Mouse (Mus musculus) small intestine, adult 2 months (tissue): Measurements from ENCODE around the gene Grk2. TPM values are rescaled to one million over a fixed set of nuclear protein-coding genes. Genes with fewer than 3 reads are reported as not detected.

Experiments used
- H3K27ac ChIP-seq: fragments of 200-500 bp; 2 replicates; pipeline ENCODE4 v1.5.1; 2012; ENCODE audit warnings: low read depth, low read length, control low read depth, inconsistent platforms; ENCODE audit not compliant: insufficient read depth
- H3K27me3 ChIP-seq: fragments of 200-500 bp; 2 replicates; pipeline ENCODE4 v1.6.1; 2012; ENCODE audit warnings: mild to moderate bottlenecking, moderate library complexity, low read length, inconsistent platforms; ENCODE audit not compliant: control insufficient read depth, insufficient read depth
- H3K36me3 ChIP-seq: fragments of 200-500 bp; 2 replicates; pipeline ENCODE4 v1.6.1; 2012; ENCODE audit warnings: mild to moderate bottlenecking, low read length, control low read depth, inconsistent platforms; ENCODE audit not compliant: control insufficient read depth, insufficient read depth
- H3K4me1 ChIP-seq: fragments of 200-500 bp; 2 replicates; pipeline ENCODE4 v1.6.1; 2012; ENCODE audit warnings: low read length, inconsistent platforms, mixed read lengths; ENCODE audit not compliant: control insufficient read depth, insufficient read depth, insufficient read length
- H3K4me3 ChIP-seq: fragments of 200-500 bp; 2 replicates; pipeline ENCODE4 v1.5.1; 2012; ENCODE audit warnings: low read depth, mild to moderate bottlenecking, control low read depth, inconsistent platforms, low read length, moderate library complexity
- CTCF ChIP-seq: fragments of 200-500 bp; IDR thresholded peaks from 2 replicates; pipeline ENCODE4 v1.5.1; 2012; ENCODE audit warnings: low read depth, mild to moderate bottlenecking, control low read depth, inconsistent platforms, low read length, moderate library complexity, mixed read lengths; ENCODE audit not compliant: insufficient replicate concordance, insufficient read length; ENCODE audit errors: extremely low read depth
- POLR2A ChIP-seq: fragments of 200-500 bp; IDR thresholded peaks from 2 replicates; pipeline ENCODE4 v1.6.1; 2012; ENCODE audit warnings: low read depth, mild to moderate bottlenecking, control low read depth, inconsistent platforms, low read length, moderate library complexity
- WGBS: fragments of 180-500 bp; shearing (Covaris S2); methylation state at CpG from one replicate; pipeline ENCODE4 v1.1.7; 2018; 5-methylcytosine and 5-hydroxymethylcytosine counted together
- polyA plus RNA-seq: library from polyadenylated mRNA; depleted of rRNA; stranded (reverse); fragments of >200 nt; gene quantifications from 2 replicates; pipeline ENCODE4 v1.2.3, GENCODE M21; 2012

The Grk2 gene
- polyA plus RNA-seq, 1 experiment = 128 TPM

- TF ChIP-seq CTCF (no peak), POLR2A (no peak)
- peak overlapping the region; percentile 89 for H3K27ac ChIP-seq
- no peak overlapping the region for H3K4me3 ChIP-seq
- WGBS = 69% methylated on average over 6 of the region's 6 CpGs
- H3K27me3 ChIP-seq = no peaks in the 10 kb centered on the region
- no peaks in the 10 kb centered on the region; the same call in 1 of the 2 replicates for H3K36me3 ChIP-seq
- H3K4me1 ChIP-seq = peaks cover 54% of the 10 kb centered on the region
Observed at GRCm38 (mm10) chr19:4299574-4300270, 6.3 kb downstream of the Grk2 start.

- Histone ChIP-seq H3K4me3 (no peak overlapping the region), H3K36me3 (no peaks in the 10 kb centered on the region; the same call in 1 of the 2 replicates), H3K4me1 (peaks cover 51% of the 10 kb centered on the region), H3K27ac (peak overlapping the region; percentile 61), H3K27me3 (no peaks in the 10 kb centered on the region)
- TF ChIP-seq CTCF (no peak), POLR2A (no peak)
- WGBS = 80% methylated on average over 7 of the region's 7 CpGs
Observed at GRCm38 (mm10) chr19:4299126-4299525, 6.9 kb downstream of the Grk2 start.

DNA sequence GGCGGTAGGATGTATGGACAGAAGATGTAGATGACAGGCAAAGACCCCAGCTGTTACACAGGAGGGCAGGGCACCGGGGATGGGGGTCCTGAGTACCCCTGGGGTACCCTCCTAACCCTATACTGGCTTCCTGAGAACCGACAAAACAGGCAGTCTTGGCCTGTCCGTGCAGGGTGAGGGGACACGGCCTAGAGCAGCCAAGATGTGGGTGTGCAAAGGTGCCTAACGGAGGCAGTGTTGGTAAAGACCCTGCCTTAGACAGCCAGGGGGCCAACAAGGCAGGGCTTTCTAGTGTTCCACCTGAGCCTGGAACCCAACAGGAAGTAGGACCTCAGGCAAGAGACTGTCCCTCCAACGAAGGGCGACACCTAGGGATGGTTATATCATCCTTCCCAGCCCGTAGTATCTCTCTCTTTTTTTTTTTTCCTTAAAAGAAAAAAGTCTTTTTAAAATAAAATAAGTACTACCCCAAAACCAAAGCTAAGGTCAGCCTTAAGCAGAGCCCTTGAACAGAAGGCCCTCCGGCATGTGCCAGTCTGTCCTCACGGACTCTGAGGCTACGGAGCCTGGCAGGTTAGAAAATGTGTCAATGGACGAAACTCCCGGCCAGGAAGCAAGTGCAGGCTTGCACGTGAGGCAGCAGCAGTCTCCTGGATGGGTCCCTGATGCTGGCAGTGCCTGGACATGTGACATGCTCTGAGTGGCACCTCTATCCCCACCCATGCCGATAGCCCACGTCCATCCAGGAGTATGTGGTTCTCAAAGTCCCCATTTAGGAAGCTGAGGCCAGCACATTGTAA lies 7.5 kb downstream of the Grk2 start:
- Histone ChIP-seq H3K36me3 (no peaks in the 10 kb centered on the region; the same call in 1 of the 2 replicates), H3K4me3 (no peak overlapping the region), H3K4me1 (peaks cover 51% of the 10 kb centered on the region), H3K27ac (peak overlapping the region; percentile 61), H3K27me3 (no peaks in the 10 kb centered on the region)
- TF ChIP-seq POLR2A (no peak), CTCF (no peak)
- WGBS = 83% methylated on average over 17 of the region's 17 CpGs

GRCm38 (mm10) chr19:4297851-4298250 lies 8.2 kb downstream of the Grk2 start:
- peak overlapping the region; percentile 24 for H3K27ac ChIP-seq
- no peak for TF ChIP-seq POLR2A
- no peak for TF ChIP-seq CTCF
- WGBS = 66% methylated on average over 5 of the region's 5 CpGs
- no peak overlapping the region for H3K4me3 ChIP-seq
- H3K4me1 ChIP-seq = peaks cover 49% of the 10 kb centered on the region
- H3K27me3 ChIP-seq = no peaks in the 10 kb centered on the region
- H3K36me3 ChIP-seq = peaks cover under 1% of the 10 kb centered on the region; the same call in 1 of the 2 replicates

GRCm38 (mm10) chr19:4296611-4297010 lies 9.4 kb downstream of the Grk2 start:
- TF ChIP-seq CTCF = no peak
- TF ChIP-seq POLR2A = no peak
- 77% methylated on average over 2 of the region's 2 CpGs for WGBS
- Histone ChIP-seq H3K4me1 (peaks cover 42% of the 10 kb centered on the region), H3K27ac (no peak overlapping the region), H3K27me3 (no peaks in the 10 kb centered on the region), H3K4me3 (no peak overlapping the region), H3K36me3 (peaks cover 13% of the 10 kb centered on the region)

GRCm38 (mm10) chr19:4295391-4295790 lies 10.6 kb downstream of the Grk2 start:
- 82% methylated on average over 4 of the region's 4 CpGs for WGBS
- TF ChIP-seq CTCF = no peak
- no peak for TF ChIP-seq POLR2A
- H3K36me3 ChIP-seq = peaks cover 25% of the 10 kb centered on the region
- H3K4me1 ChIP-seq = peaks cover 31% of the 10 kb centered on the region
- no peak overlapping the region for H3K4me3 ChIP-seq
- H3K27ac ChIP-seq = peak overlapping the region; percentile 74; the same call in 1 of the 2 replicates
- no peaks in the 10 kb centered on the region for H3K27me3 ChIP-seq

DNA sequence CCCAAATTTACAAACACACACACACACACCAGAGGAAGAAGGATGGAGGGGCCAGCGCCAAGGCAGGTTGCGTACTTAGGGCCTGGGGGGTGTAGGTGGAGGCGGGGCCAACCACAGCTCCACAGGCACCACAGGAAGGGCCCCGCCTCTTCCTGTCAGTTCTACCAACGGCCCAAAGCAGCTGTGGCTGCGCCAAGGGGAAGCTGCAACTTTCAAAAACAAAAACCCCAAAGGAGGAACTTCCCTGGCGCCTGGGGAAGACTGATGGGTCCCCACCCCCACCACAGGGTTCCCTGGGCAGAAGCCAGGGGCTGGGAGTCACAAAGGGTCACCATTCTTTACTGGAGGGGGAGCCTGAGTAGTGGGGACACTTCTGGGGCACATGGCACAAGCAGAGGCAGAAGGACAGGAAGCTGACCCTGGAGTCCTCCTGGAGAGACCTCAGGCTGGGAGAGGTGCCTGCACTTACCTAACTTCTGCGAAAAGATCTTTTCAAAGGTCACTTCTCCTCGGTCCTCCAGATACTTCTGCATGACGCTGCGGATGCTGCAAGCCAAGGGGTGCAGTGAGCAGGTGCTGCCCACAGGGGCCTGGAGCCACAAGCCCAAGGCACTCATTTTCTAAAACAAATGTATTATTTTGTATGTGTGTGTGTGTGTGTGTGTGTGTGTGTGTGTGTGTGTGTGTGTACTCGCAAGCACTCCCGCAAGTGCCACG lies 11.5 kb downstream of the Grk2 start:
- Histone ChIP-seq H3K4me3 (no peak overlapping the region), H3K27ac (peak overlapping the region; percentile 74), H3K27me3 (no peaks in the 10 kb centered on the region), H3K36me3 (peaks cover 34% of the 10 kb centered on the region), H3K4me1 (peaks cover 22% of the 10 kb centered on the region)
- 67% methylated on average over 14 of the region's 14 CpGs for WGBS
- TF ChIP-seq POLR2A (no peak), CTCF (no peak)
